Mouse (Mus musculus) kidney, embryonic 15.5 days (tissue): ENCODE data around the gene Marveld3. TPM values are rescaled to one million over a fixed set of nuclear protein-coding genes. Genes with fewer than 3 reads are reported as not detected.

Experiments
- ATAC-seq: fragments of 200-750 bp; cut with Nextera tagmentation; replicated peaks from 2 replicates; pipeline ENCODE4 v1.8.0; 2017; ENCODE audit warnings: moderate TSS enrichment; ENCODE audit not compliant: low FRiP score
- H3K27ac ChIP-seq: fragments of 300-500 bp; sonication (generic); 2 replicates; pipeline ENCODE4 v1.5.1; 2015; ENCODE audit warnings: mild to moderate bottlenecking, inconsistent platforms
- H3K27me3 ChIP-seq: fragments of 300-500 bp; sonication (generic); 2 replicates; pipeline ENCODE4 v1.6.1; 2015; ENCODE audit warnings: inconsistent platforms
- H3K36me3 ChIP-seq: fragments of 300-500 bp; sonication (generic); 2 replicates; pipeline ENCODE4 v1.6.1; 2015; ENCODE audit warnings: inconsistent platforms
- H3K4me1 ChIP-seq: fragments of 300-500 bp; sonication (generic); 2 replicates; pipeline ENCODE4 v1.6.1; 2015; ENCODE audit warnings: inconsistent platforms
- H3K4me2 ChIP-seq: fragments of 300-500 bp; sonication (generic); 2 replicates; pipeline ENCODE4 v1.6.1; 2015; ENCODE audit warnings: moderate library complexity, mild to moderate bottlenecking, inconsistent platforms
- H3K4me3 ChIP-seq: fragments of 300-500 bp; sonication (generic); replicated peaks from 2 replicates; pipeline ENCODE4 v1.5.1; 2015; ENCODE audit warnings: mild to moderate bottlenecking, inconsistent platforms
- H3K9ac ChIP-seq: fragments of 300-500 bp; sonication (generic); 2 replicates; pipeline ENCODE4 v1.6.1; 2015; ENCODE audit warnings: mild to moderate bottlenecking, inconsistent platforms
- H3K9me3 ChIP-seq: fragments of 300-500 bp; sonication (generic); replicated peaks from 2 replicates; pipeline ENCODE4 v1.6.1; 2016; ENCODE audit warnings: inconsistent platforms
- WGBS: fragments of 180-500 bp; shearing (Covaris S2); methylation state at CpG from one replicate; pipeline ENCODE4 v1.1.7; 2015; ENCODE audit warnings: mixed read lengths; 5-methylcytosine and 5-hydroxymethylcytosine counted together
- polyA plus RNA-seq: library from polyadenylated mRNA; unstranded; fragments of >200 nt; fragmentation: Nextera tagmentation; extraction: Ambion mirVana; gene quantifications from 2 replicates; pipeline ENCODE4 v1.2.1, GENCODE M21; 2015

Gene Marveld3
- polyA plus RNA-seq, 1 experiment from 2014 or later = 3.1 TPM

GRCm38 (mm10) chr8:109941606-109942360 lies 20.2 kb downstream of the Marveld3 start:
- peak; percentile 52; the same call in 1 of the 2 replicates for ATAC-seq
- peak overlapping the region; percentile 23; the same call in 1 of the 2 replicates for H3K27ac ChIP-seq
- H3K4me3 ChIP-seq = no peak overlapping the region
- no peaks in the 10 kb centered on the region for H3K27me3 ChIP-seq
- H3K4me1 ChIP-seq = peaks cover 32% of the 10 kb centered on the region
- H3K9me3 ChIP-seq = no peaks in the 10 kb centered on the region
- WGBS = 61% methylated on average over 2 of the region's 2 CpGs
- peaks cover 42% of the 10 kb centered on the region for H3K36me3 ChIP-seq
- no peak overlapping the region for H3K4me2 ChIP-seq
- H3K9ac ChIP-seq = no peak overlapping the region

- Histone ChIP-seq H3K4me1 (0 out of 2 replicates have a peak, but pooled peaks cover 4% of the 10 kb centered on the region), H3K4me3 (no peak overlapping the region), H3K27ac (peak overlapping the region; percentile 13; the same call in 1 of the 2 replicates), H3K9me3 (no peaks in the 10 kb centered on the region), H3K27me3 (no peaks in the 10 kb centered on the region), H3K9ac (no peak overlapping the region), H3K36me3 (peaks cover 58% of the 10 kb centered on the region), H3K4me2 (no peak overlapping the region)
- no peak for ATAC-seq
- WGBS = 68% methylated on average over 8 of the region's 8 CpGs
These were observed 41.3 kb downstream of the Marveld3 start for GRCm38 (mm10) chr8:109920406-109921390.

- Histone ChIP-seq H3K36me3 (peaks cover 69% of the 10 kb centered on the region), H3K27me3 (no peaks in the 10 kb centered on the region), H3K4me1 (0 out of 2 replicates have a peak, but pooled peaks cover 4% of the 10 kb centered on the region), H3K9me3 (no peaks in the 10 kb centered on the region), H3K9ac (no peak overlapping the region), H3K4me2 (no peak overlapping the region), H3K4me3 (no peak overlapping the region), H3K27ac (no peak overlapping the region)
- ATAC-seq = 0 out of 2 replicates have a peak, but pooled peaks have one; percentile 33
- WGBS = 53% methylated on average over 4 of the region's 4 CpGs
These were observed 44.7 kb downstream of the Marveld3 start for GRCm38 (mm10) chr8:109917277-109917676.

- 94% methylated on average over 4 of the region's 4 CpGs for WGBS
- peaks cover 54% of the 10 kb centered on the region for H3K36me3 ChIP-seq
- ATAC-seq = no peak
These were observed 54.6 kb downstream of the Marveld3 start for GRCm38 (mm10) chr8:109907376-109907775.

GRCm38 (mm10) chr8:109906907-109907306 lies 55.1 kb downstream of the Marveld3 start:
- Histone ChIP-seq H3K4me3 (no peak overlapping the region), H3K9me3 (no peaks in the 10 kb centered on the region), H3K27me3 (no peaks in the 10 kb centered on the region), H3K4me1 (no peaks in the 10 kb centered on the region), H3K4me2 (no peak overlapping the region), H3K36me3 (peaks cover 51% of the 10 kb centered on the region), H3K9ac (no peak overlapping the region), H3K27ac (no peak overlapping the region)
- ATAC-seq = no peak
- 94% methylated on average over 3 of the region's 3 CpGs for WGBS

More at GRCm38 (mm10) chr8:109907376-109907775, 54.6 kb downstream of the Marveld3 start:
- H3K4me2 ChIP-seq = no peak overlapping the region
- H3K27ac ChIP-seq = no peak overlapping the region
- no peaks in the 10 kb centered on the region for H3K27me3 ChIP-seq
- no peaks in the 10 kb centered on the region for H3K4me1 ChIP-seq
- H3K9me3 ChIP-seq = no peaks in the 10 kb centered on the region
- H3K4me3 ChIP-seq = no peak overlapping the region
- H3K9ac ChIP-seq = no peak overlapping the region

GRCm38 (mm10) chr8:109904928-109905668 lies 56.9 kb downstream of the Marveld3 start:
- Histone ChIP-seq H3K27ac (no peak overlapping the region), H3K9ac (no peak overlapping the region), H3K4me3 (no peak overlapping the region), H3K4me2 (no peak overlapping the region), H3K4me1 (no peaks in the 10 kb centered on the region), H3K9me3 (no peaks in the 10 kb centered on the region), H3K36me3 (peaks cover 41% of the 10 kb centered on the region), H3K27me3 (no peaks in the 10 kb centered on the region)
- WGBS = 95% methylated on average over 1 of the region's 1 CpGs
- ATAC-seq = no peak

- ATAC-seq = no peak
- Histone ChIP-seq H3K27ac (no peak overlapping the region), H3K9me3 (no peaks in the 10 kb centered on the region), H3K4me1 (no peaks in the 10 kb centered on the region), H3K27me3 (no peaks in the 10 kb centered on the region), H3K4me3 (no peak overlapping the region), H3K4me2 (no peak overlapping the region), H3K36me3 (peaks cover 32% of the 10 kb centered on the region), H3K9ac (no peak overlapping the region)
- WGBS = 90% methylated on average over 10 of the region's 10 CpGs
These were observed 58.0 kb downstream of the Marveld3 start for GRCm38 (mm10) chr8:109903909-109904469.

- no peak overlapping the region for H3K4me3 ChIP-seq
- no peak overlapping the region for H3K27ac ChIP-seq
- H3K4me2 ChIP-seq = no peak overlapping the region
- no peaks in the 10 kb centered on the region for H3K9me3 ChIP-seq
- no peaks in the 10 kb centered on the region for H3K4me1 ChIP-seq
- H3K36me3 ChIP-seq = peaks cover 27% of the 10 kb centered on the region; the same call in 1 of the 2 replicates
- H3K9ac ChIP-seq = no peak overlapping the region
- no peak for ATAC-seq
- no peaks in the 10 kb centered on the region for H3K27me3 ChIP-seq
These were observed 59.6 kb downstream of the Marveld3 start for GRCm38 (mm10) chr8:109902379-109902778.

Other genes starting within 250 kb of the Marveld3 start
- gene Atxn1l, start 224.5 kb downstream of the Marveld3 start, polyA plus RNA-seq = 7.3 and 7.9 TPM in 2 replicates
- gene Ap1g1, start 183.6 kb downstream of the Marveld3 start, polyA plus RNA-seq = 45.4 TPM in 2 replicates
- 2.4 and 3.5 TPM in 2 replicates for gene Phlpp2, start 93.7 kb downstream of the Marveld3 start, polyA plus RNA-seq
- not detected in 2 replicates for gene Tat, start 28.2 kb upstream of the Marveld3 start, polyA plus RNA-seq
- 0.16 and 0.30 TPM in 2 replicates for gene Chst4, start 77.5 kb upstream of the Marveld3 start, polyA plus RNA-seq
- 7.5 and 8.1 TPM in 2 replicates for gene Zfp612, start 117.5 kb upstream of the Marveld3 start, polyA plus RNA-seq
- not detected in 2 replicates for gene Gm21964, start 139.0 kb upstream of the Marveld3 start, polyA plus RNA-seq
- gene Gm17720, start 140.6 kb upstream of the Marveld3 start, polyA plus RNA-seq = not detected in 2 replicates
- 0.21 TPM in 1 of 2 replicates, not detected in the other for gene Calb2, start 206.0 kb upstream of the Marveld3 start, polyA plus RNA-seq